Mouse (Mus musculus) neural tube, embryonic 13.5 days (tissue): ENCODE measurements around the gene Nqo2. TPM values are rescaled to one million over a fixed set of nuclear protein-coding genes. Genes with fewer than 3 reads are reported as not detected.
A peak's percentile ranks its signal among the peaks of the same experiment; 100 is the strongest.

Experiments
- ATAC-seq: fragments of 200-750 bp; cut with Nextera tagmentation; 2 replicates; pipeline ENCODE4 v1.8.0; 2017; ENCODE audit warnings: low read depth, mild to moderate bottlenecking, moderate TSS enrichment, moderate library complexity
- H3K27ac ChIP-seq: fragments of 300-500 bp; sonication (generic); replicated peaks from 2 replicates; pipeline ENCODE4 v1.5.1; 2015; ENCODE audit warnings: moderate library complexity, mild to moderate bottlenecking, inconsistent platforms
- H3K27me3 ChIP-seq: fragments of 300-500 bp; sonication (generic); 2 replicates; pipeline ENCODE4 v1.6.1; 2015; ENCODE audit warnings: mild to moderate bottlenecking, inconsistent platforms
- H3K36me3 ChIP-seq: fragments of 300-500 bp; sonication (generic); 2 replicates; pipeline ENCODE4 v1.6.1; 2015; ENCODE audit warnings: mild to moderate bottlenecking, inconsistent platforms
- H3K4me1 ChIP-seq: fragments of 300-500 bp; sonication (generic); replicated peaks from 2 replicates; pipeline ENCODE4 v1.6.1; 2015; ENCODE audit warnings: inconsistent platforms
- H3K4me2 ChIP-seq: fragments of 300-500 bp; sonication (generic); 2 replicates; pipeline ENCODE4 v1.6.1; 2015; ENCODE audit warnings: inconsistent platforms, mild to moderate bottlenecking, moderate library complexity
- H3K4me3 ChIP-seq: fragments of 300-500 bp; sonication (generic); 2 replicates; pipeline ENCODE4 v1.5.1; 2015; ENCODE audit warnings: mild to moderate bottlenecking, inconsistent platforms
- H3K9ac ChIP-seq: fragments of 300-500 bp; sonication (generic); 2 replicates; pipeline ENCODE4 v1.6.1; 2015; ENCODE audit warnings: moderate library complexity, mild to moderate bottlenecking, inconsistent platforms
- H3K9me3 ChIP-seq: fragments of 300-500 bp; sonication (generic); 2 replicates; pipeline ENCODE4 v1.6.1; 2016; ENCODE audit warnings: inconsistent platforms
- WGBS: fragments of 180-500 bp; shearing (Covaris S2); methylation state at CpG from one replicate; pipeline ENCODE4 v1.1.7; 2015; 5-methylcytosine and 5-hydroxymethylcytosine counted together
- polyA plus RNA-seq: library from polyadenylated mRNA; unstranded; fragments of >200 nt; fragmentation: Nextera tagmentation; extraction: Ambion mirVana; gene quantifications from 2 replicates; pipeline ENCODE4 v1.2.1, GENCODE M21; 2015

Gene Nqo2
- polyA plus RNA-seq, 1 experiment from 2014 or later, result 16.3 TPM

DNA sequence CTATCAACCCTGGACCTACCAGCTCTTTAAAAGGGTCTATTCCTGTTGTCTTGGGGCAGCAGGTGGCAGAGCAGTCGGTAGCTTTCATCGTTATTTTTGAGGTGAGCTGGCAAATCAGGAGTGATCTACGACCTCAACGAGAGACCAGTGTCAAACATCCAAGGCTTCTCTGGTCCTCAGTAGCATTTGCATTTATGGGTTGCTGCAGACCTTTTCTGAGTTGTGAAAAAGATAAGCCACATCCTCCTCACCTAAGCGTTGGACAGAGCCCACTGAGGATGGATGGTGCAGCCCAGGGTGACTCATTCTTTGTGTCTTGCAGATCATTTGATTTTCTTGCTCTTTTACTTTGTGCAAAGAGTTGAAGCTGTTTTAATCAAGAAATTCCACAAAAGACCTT, 38.6 kb downstream of the Nqo2 start:
- Histone ChIP-seq H3K4me3 (peak overlapping the region; percentile 95), H3K9me3 (no peaks in the 10 kb centered on the region), H3K4me2 (peak overlapping the region; percentile 71), H3K4me1 (peaks cover 19% of the 10 kb centered on the region), H3K27me3 (no peaks in the 10 kb centered on the region), H3K36me3 (no peaks in the 10 kb centered on the region), H3K9ac (peak overlapping the region; percentile 84), H3K27ac (peak overlapping the region; percentile 92)
- ATAC-seq, result peak; percentile 10; the same call in 1 of the 2 replicates
- WGBS, result 10% methylated on average over 5 of the region's 5 CpGs

DNA sequence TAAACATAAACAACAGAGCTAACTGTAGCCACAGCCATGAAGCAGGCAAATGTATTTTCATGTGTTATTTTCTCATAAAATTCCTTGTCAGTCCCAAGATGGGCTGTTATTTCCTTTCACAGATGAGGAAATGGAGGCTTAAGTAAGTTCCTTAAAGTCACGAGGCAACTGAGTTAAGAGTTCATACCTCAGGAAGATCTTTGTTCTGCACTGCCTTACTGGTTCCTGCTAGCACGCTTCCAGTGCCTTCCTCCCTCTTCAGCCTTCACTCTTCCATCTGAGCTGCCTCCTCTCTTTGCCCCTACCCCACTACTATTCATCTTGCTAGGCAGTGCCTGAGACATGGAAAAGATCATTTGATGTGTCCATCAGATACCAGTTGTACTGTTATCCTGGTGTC, 42.7 kb downstream of the Nqo2 start:
- H3K4me1 ChIP-seq, result peaks cover 5% of the 10 kb centered on the region
- no peaks in the 10 kb centered on the region for H3K27me3 ChIP-seq
- no peak overlapping the region for H3K9ac ChIP-seq
- H3K27ac ChIP-seq, result no peak overlapping the region
- ATAC-seq, result no peak
- H3K36me3 ChIP-seq, result peaks cover 18% of the 10 kb centered on the region
- no peaks in the 10 kb centered on the region for H3K9me3 ChIP-seq
- H3K4me2 ChIP-seq, result no peak overlapping the region
- WGBS, result 67% methylated on average over 2 of the region's 2 CpGs
- no peak overlapping the region for H3K4me3 ChIP-seq

DNA sequence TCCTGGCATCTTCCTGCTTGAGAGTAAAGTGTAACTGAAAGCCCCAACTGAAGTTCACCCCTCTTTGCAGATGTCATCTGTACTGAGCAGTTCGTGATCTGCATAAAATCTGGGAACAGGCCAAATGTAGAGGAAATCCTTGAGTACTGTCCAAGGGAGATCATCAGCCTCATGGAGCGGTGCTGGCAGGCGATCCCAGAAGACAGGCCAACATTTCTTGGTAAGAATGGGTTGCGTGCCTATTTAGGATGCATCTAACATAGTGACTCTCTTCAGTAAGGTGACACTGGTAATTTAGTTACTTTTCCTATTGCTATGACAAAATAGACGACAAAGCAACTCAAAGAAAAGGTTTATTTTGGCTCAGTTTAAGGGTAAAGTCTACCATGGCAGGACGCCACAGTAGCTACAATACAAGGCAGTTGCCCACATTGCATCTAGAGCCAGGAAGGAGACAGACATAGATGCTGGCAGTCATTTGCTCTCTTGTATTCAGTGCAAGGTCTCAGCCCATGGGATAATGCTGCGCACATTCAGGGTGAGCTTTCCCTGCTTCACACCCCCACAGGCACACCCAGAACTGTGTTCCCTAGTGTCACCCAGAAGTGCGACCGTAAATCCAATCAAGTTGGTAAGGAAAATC, 52.6 kb downstream of the Nqo2 start:
- Histone ChIP-seq H3K9ac (no peak overlapping the region), H3K27me3 (no peaks in the 10 kb centered on the region), H3K4me1 (no peaks in the 10 kb centered on the region), H3K9me3 (no peaks in the 10 kb centered on the region), H3K27ac (no peak overlapping the region), H3K4me3 (no peak overlapping the region), H3K4me2 (no peak overlapping the region), H3K36me3 (peaks cover 68% of the 10 kb centered on the region)
- no peak for ATAC-seq
- 94% methylated on average over 9 of the region's 9 CpGs for WGBS

DNA sequence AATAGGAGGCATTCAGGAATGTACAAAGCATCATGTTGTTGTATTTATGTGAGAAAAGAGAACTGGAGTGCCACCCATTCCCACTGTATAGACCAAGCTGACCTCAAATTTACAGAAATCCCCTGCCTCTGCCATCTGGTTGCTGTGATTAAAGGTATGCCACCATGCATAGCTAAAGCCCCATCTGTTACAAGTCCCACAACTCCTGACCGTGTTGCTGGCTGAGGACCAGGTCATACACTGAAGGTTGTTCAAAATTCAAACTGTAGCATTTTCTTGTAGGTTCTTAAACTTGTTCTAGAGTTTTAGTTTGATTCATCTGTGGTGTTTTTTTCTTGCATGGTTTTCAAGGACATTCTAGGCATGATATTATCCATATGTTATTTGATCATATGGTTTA, 54.0 kb downstream of the Nqo2 start:
- H3K36me3 ChIP-seq, result peaks cover 77% of the 10 kb centered on the region
- ATAC-seq, result no peak
- no peaks in the 10 kb centered on the region for H3K4me1 ChIP-seq
- no peaks in the 10 kb centered on the region for H3K9me3 ChIP-seq
- no peak overlapping the region for H3K9ac ChIP-seq
- no peaks in the 10 kb centered on the region for H3K27me3 ChIP-seq
- no peak overlapping the region for H3K4me2 ChIP-seq
- WGBS, result 87% methylated on average over 1 of the region's 1 CpGs
- no peak overlapping the region for H3K4me3 ChIP-seq
- no peak overlapping the region for H3K27ac ChIP-seq

DNA sequence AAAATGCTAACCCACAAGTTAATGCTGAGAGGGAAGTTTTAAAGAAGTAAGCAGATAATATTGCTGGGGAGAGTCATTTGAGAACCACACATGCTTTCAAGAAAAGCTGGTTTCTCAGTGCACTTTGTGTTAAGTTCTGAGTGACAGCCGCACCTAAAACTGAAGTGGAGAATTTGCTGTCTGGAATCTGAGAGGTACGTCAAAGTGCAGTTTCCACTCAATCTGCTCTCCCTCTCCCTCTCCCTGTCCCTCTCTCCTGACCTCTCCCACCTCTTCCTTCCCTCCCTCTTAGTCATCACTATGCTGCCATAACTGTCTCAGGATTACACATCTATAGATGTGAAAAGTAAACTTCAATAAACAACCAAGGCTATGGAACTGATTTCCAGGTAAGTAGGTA, 57.5 kb downstream of the Nqo2 start:
- Histone ChIP-seq H3K4me3 (no peak overlapping the region), H3K27me3 (no peaks in the 10 kb centered on the region), H3K27ac (no peak overlapping the region), H3K4me2 (no peak overlapping the region), H3K36me3 (peaks cover 49% of the 10 kb centered on the region), H3K9me3 (no peaks in the 10 kb centered on the region), H3K9ac (no peak overlapping the region), H3K4me1 (no peaks in the 10 kb centered on the region)
- ATAC-seq, result no peak
- 89% methylated on average over 2 of the region's 2 CpGs for WGBS

DNA sequence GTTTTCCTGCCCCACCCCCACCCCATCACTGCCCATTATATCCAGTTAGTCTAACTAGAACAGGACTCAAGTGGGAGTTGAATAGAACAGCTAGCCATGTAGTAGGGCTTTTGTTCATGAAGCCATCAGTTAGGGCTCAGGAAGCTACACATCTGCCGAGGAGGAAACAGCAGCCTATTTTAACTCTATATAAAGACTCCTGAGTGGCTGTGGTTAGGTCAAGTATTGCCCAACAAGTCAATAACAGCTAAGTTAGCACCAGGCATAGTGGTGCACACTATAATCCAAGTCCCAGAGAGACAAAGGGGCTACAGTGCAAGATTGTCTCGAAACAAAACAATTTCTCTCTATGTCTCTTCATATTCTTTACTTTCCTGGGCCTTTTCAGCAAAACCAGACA, 67.6 kb downstream of the Nqo2 start:
- Histone ChIP-seq H3K27ac (no peak overlapping the region), H3K9me3 (no peaks in the 10 kb centered on the region), H3K9ac (no peak overlapping the region), H3K36me3 (peaks cover 42% of the 10 kb centered on the region), H3K4me3 (no peak overlapping the region), H3K4me1 (peaks cover 4% of the 10 kb centered on the region), H3K27me3 (no peaks in the 10 kb centered on the region), H3K4me2 (no peak overlapping the region)
- WGBS, result 62% methylated on average over 2 of the region's 2 CpGs
- ATAC-seq, result no peak

DNA sequence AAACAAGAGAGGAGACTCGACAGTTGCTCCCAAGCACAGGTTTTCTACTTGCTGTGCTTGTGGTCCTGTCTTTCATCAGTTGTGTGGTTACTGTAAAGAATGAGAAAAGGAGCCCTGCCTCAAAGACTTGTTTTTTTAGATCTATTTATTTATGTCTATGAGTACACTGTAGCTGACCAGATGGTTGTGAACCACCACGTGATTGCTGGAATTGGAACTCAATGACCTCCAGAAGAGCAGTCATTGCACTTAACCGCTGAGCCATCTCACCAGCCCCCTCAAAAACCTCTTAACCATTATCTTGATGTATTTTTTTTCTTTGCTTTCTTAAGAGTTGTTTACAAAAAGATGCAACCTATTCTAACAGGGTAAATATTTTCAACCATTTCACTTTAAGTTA, 70.9 kb downstream of the Nqo2 start:
- H3K4me3 ChIP-seq, result no peak overlapping the region
- H3K9me3 ChIP-seq, result 0 out of 2 replicates have a peak, but pooled peaks cover 4% of the 10 kb centered on the region
- H3K36me3 ChIP-seq, result peaks cover 27% of the 10 kb centered on the region
- ATAC-seq, result no peak
- no peak overlapping the region for H3K4me2 ChIP-seq
- H3K4me1 ChIP-seq, result peaks cover 21% of the 10 kb centered on the region
- no peaks in the 10 kb centered on the region for H3K27me3 ChIP-seq
- 88% methylated on average over 3 of the region's 3 CpGs for WGBS
- H3K9ac ChIP-seq, result no peak overlapping the region
- H3K27ac ChIP-seq, result no peak overlapping the region

DNA sequence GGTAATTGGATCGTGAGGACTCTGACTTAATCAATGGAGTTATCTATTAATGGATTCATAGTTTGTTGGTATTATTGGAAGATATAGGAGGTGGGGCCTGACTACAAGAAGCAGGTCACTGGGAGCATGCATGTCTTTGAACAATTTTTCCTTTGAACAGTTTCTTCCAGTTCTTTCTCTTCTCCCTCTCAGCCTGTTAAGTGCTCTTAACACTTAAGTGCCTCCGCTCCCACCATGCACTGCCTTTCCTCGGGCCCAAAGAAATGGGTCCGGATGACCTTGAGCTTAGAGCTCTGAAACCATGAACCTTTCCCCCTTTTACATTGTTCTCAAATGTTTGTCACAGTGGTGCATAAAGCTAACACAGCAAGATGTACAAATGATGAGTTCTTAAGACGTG, 72.2 kb downstream of the Nqo2 start:
- peak overlapping the region; percentile 86 for H3K9ac ChIP-seq
- H3K9me3 ChIP-seq, result 0 out of 2 replicates have a peak, but pooled peaks cover 4% of the 10 kb centered on the region
- 0 out of 2 replicates have a peak overlapping the region, but pooled peaks have one; percentile 71 for H3K4me3 ChIP-seq
- peaks cover 21% of the 10 kb centered on the region for H3K4me1 ChIP-seq
- H3K27ac ChIP-seq, result peak overlapping the region; percentile 88
- WGBS, result 80% methylated on average over 5 of the region's 5 CpGs
- peaks cover 17% of the 10 kb centered on the region for H3K36me3 ChIP-seq
- H3K4me2 ChIP-seq, result no peak overlapping the region; the same call in 1 of the 2 replicates
- ATAC-seq, result peak; percentile 4
- H3K27me3 ChIP-seq, result no peaks in the 10 kb centered on the region

DNA sequence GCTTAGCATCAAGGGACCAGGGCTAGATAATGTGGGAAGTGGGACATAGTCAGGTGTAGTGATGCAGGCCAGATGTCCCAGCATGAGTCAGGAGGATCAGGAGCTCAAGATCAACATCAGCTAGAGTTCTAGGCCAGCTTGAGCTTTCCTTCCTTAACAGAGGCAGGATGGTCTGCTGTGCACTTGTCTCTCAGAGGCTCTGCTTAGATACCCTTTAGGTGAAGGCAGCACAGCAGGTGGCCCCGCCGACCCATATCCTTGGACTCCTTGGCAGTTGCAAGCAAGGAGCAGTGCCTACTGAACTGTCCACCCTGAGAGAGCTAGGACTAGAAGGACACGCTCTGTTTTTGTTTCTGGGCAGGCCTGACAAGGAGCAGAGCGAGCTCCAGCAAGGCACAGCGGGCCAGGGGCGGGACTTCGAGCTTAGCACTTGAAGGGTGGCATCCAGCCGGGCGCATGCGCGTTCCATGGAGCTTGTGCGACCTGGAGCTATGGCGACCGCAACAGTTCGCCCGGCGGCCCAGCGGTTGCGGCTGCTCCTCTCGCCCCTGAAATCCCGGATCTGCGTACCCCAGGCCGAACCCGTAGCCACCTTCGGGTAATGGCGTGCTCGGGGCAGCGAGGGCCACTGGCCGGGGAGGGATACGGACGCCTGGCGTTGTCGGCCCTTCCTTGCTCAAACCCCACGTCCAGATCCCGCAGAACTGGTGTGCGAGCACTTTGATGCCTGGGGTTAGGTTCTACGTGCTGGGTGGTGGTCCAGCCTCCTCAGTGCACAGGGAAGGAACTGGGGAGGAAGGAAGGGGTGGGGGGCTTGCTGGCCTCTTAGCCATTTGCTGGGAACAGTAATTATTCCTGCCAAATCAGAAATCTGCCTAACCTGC, 72.9 kb downstream of the Nqo2 start, which contains the start of gene Bphl:
Gene Bphl (plus strand): TSS at position 426 of the 884 bp plus-strand sequence.
- H3K4me2 ChIP-seq, result peak within 1 kb of the TSS; percentile 68
- peaks cover 16% of the 10 kb centered on the region for H3K36me3 ChIP-seq
- H3K4me1 ChIP-seq, result peaks cover 23% of the 10 kb centered on the region
- peak; percentile 96 for ATAC-seq
- peak within 1 kb of the TSS; percentile 71 for H3K4me3 ChIP-seq
- no peaks in the 10 kb centered on the region for H3K27me3 ChIP-seq
- H3K9me3 ChIP-seq, result 0 out of 2 replicates have a peak, but pooled peaks cover 4% of the 10 kb centered on the region
- WGBS, result under 1% methylated on average over 37 of the region's 37 CpGs
- peak within 1 kb of the TSS; percentile 86 for H3K9ac ChIP-seq
- H3K27ac ChIP-seq, result peak within 1 kb of the TSS; percentile 88

DNA sequence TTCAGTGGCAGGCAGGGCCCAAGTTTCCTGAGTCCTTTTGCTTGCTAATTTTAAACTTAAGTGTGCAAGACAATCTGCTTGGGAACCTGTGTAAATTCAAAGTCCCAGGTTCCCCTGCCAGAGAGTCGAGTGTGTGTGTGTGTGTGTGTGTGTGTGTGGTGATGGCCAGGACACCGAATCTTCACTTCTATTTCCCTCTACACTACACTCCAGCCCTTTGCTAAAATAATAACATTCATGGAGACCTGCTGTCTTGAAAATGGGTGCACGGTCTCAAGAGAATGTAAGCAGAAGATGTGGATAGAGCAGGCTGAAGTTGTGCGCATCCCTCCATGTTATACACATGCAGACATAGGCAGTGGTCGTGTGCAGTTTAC, 73.6 kb downstream of the Nqo2 start:
- Histone ChIP-seq H3K4me3 (peak overlapping the region; percentile 71), H3K36me3 (peaks cover 10% of the 10 kb centered on the region; the same call in 1 of the 2 replicates), H3K4me1 (peaks cover 25% of the 10 kb centered on the region), H3K27me3 (no peaks in the 10 kb centered on the region), H3K9ac (peak overlapping the region; percentile 86), H3K9me3 (0 out of 2 replicates have a peak, but pooled peaks cover 4% of the 10 kb centered on the region), H3K4me2 (peak overlapping the region; percentile 68), H3K27ac (peak overlapping the region; percentile 88)
- peak; percentile 21; the same call in 1 of the 2 replicates for ATAC-seq
- WGBS, result 48% methylated on average over 5 of the region's 5 CpGs
